Mouse (Mus musculus): ENCODE measurements around the gene Cnp. TPM values are rescaled to one million over a fixed set of nuclear protein-coding genes. Genes with fewer than 3 reads are reported as not detected.

Cnp gene
- polyA plus RNA-seq, 2 experiments = 15.9 to 21.3 TPM

- 92% methylated on average over 7 of the region's 7 CpGs for WGBS
- no peaks in the 10 kb centered on the region for H3K4me1 ChIP-seq (ENCODE audit: control insufficient read depth, insufficient read depth, low read length)
- no peak overlapping the region for H3K4me2 ChIP-seq (replicated peaks; ENCODE audit: low read depth, low read length, severe bottlenecking)
- peaks cover 98% of the 10 kb centered on the region for H3K36me3 ChIP-seq (ENCODE audit: control insufficient read depth, insufficient read depth, low read length)
- no peak overlapping the region for H3K27ac ChIP-seq (replicated peaks; ENCODE audit: low read depth, low read length)
- H3K9ac ChIP-seq (ENCODE audit: low read depth, low read length, severe bottlenecking) = no peak overlapping the region
- no peak for ATAC-seq (ENCODE audit: low FRiP score, low read depth)
- H3K4me3 ChIP-seq (replicated peaks; ENCODE audit: low read length) = no peak overlapping the region
- no peak for TF ChIP-seq POLR2A (IDR thresholded peaks at IDR 0.05; ENCODE audit: borderline replicate concordance, extremely low read depth, insufficient read depth, insufficient read length)
- H3K9me3 ChIP-seq (ENCODE audit: control insufficient read depth, low read length) = no peaks in the 10 kb centered on the region
- no peaks in the 10 kb centered on the region for H3K27me3 ChIP-seq (ENCODE audit: control insufficient read depth, insufficient read depth, low read length)
- DNase-seq (ENCODE audit: low spot score) = no peak
Observed at GRCm38 (mm10) chr11:100594608-100595007, 19.9 kb downstream of the Cnp start.

DNA sequence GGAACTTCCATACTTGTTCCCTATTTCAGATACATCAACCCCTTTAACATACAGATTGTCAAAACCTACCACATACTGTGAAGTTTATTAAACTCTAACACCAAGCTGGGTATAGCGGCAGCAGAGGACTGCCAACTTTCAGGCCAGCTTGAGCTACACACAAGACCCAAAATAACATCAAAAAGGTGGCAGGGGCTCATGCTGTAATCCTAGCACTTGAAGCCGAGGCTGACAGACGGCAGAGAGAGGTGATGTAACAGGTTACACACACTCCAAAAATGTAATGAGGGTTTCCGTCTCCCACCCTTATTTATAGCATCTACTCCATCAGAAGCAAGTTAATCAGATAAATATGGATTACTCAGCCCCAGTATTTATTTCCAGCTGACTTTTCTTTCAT is 20.8 kb downstream of the Cnp start:
- 64% methylated on average over 4 of the region's 4 CpGs for WGBS
- DNase-seq (ENCODE audit: low spot score) (no peak), ATAC-seq (ENCODE audit: low FRiP score, low read depth) (no peak)
- no peaks in the 10 kb centered on the region for H3K4me1 ChIP-seq (ENCODE audit: control insufficient read depth, insufficient read depth, low read length)
- H3K27ac ChIP-seq (replicated peaks; ENCODE audit: low read depth, low read length) = no peak overlapping the region
- H3K4me2 ChIP-seq (replicated peaks; ENCODE audit: low read depth, low read length, severe bottlenecking) = no peak overlapping the region
- no peaks in the 10 kb centered on the region for H3K27me3 ChIP-seq (ENCODE audit: control insufficient read depth, insufficient read depth, low read length)
- no peak overlapping the region for H3K4me3 ChIP-seq (replicated peaks; ENCODE audit: low read length)
- TF ChIP-seq POLR2A (IDR thresholded peaks at IDR 0.05; ENCODE audit: borderline replicate concordance, extremely low read depth, insufficient read depth, insufficient read length) = no peak
- no peaks in the 10 kb centered on the region for H3K9me3 ChIP-seq (ENCODE audit: control insufficient read depth, low read length)
- H3K36me3 ChIP-seq (ENCODE audit: control insufficient read depth, insufficient read depth, low read length) = peaks cover 99% of the 10 kb centered on the region
- H3K9ac ChIP-seq (ENCODE audit: low read depth, low read length, severe bottlenecking) = no peak overlapping the region

- no peaks in the 10 kb centered on the region for H3K27me3 ChIP-seq (ENCODE audit: control insufficient read depth, insufficient read depth, low read length)
- no peaks in the 10 kb centered on the region for H3K4me1 ChIP-seq (ENCODE audit: control insufficient read depth, insufficient read depth, low read length)
- H3K27ac ChIP-seq (replicated peaks; ENCODE audit: low read depth, low read length) = no peak overlapping the region
- H3K4me3 ChIP-seq (replicated peaks; ENCODE audit: low read length) = no peak overlapping the region
- no peaks in the 10 kb centered on the region for H3K9me3 ChIP-seq (ENCODE audit: control insufficient read depth, low read length)
- no peak overlapping the region for H3K9ac ChIP-seq (ENCODE audit: low read depth, low read length, severe bottlenecking)
- H3K36me3 ChIP-seq (ENCODE audit: control insufficient read depth, insufficient read depth, low read length) = peaks cover 82% of the 10 kb centered on the region
- 81% methylated on average over 4 of the region's 4 CpGs for WGBS
- no peak for DNase-seq (ENCODE audit: low spot score)
- no peak for ATAC-seq (ENCODE audit: low FRiP score, low read depth)
- H3K4me2 ChIP-seq (replicated peaks; ENCODE audit: low read depth, low read length, severe bottlenecking) = no peak overlapping the region
- no peak for TF ChIP-seq POLR2A (IDR thresholded peaks at IDR 0.05; ENCODE audit: borderline replicate concordance, extremely low read depth, insufficient read depth, insufficient read length)
Observed at GRCm38 (mm10) chr11:100598074-100598473, 23.4 kb downstream of the Cnp start.

GRCm38 (mm10) chr11:100601372-100601771 is 26.7 kb downstream of the Cnp start:
- no peak for TF ChIP-seq POLR2A (IDR thresholded peaks at IDR 0.05; ENCODE audit: borderline replicate concordance, extremely low read depth, insufficient read depth, insufficient read length)
- 90% methylated on average over 3 of the region's 3 CpGs for WGBS
- Histone ChIP-seq H3K27ac (replicated peaks; ENCODE audit: low read depth, low read length) (no peak overlapping the region), H3K4me1 (ENCODE audit: control insufficient read depth, insufficient read depth, low read length) (no peaks in the 10 kb centered on the region), H3K4me2 (replicated peaks; ENCODE audit: low read depth, low read length, severe bottlenecking) (no peak overlapping the region), H3K36me3 (ENCODE audit: control insufficient read depth, insufficient read depth, low read length) (peaks cover 54% of the 10 kb centered on the region), H3K9me3 (ENCODE audit: control insufficient read depth, low read length) (no peaks in the 10 kb centered on the region), H3K4me3 (replicated peaks; ENCODE audit: low read length) (no peak overlapping the region), H3K27me3 (ENCODE audit: control insufficient read depth, insufficient read depth, low read length) (no peaks in the 10 kb centered on the region), H3K9ac (ENCODE audit: low read depth, low read length, severe bottlenecking) (no peak overlapping the region)
- DNase-seq (ENCODE audit: low spot score) (no peak), ATAC-seq (ENCODE audit: low FRiP score, low read depth) (no peak)

GRCm38 (mm10) chr11:100603155-100603554 is 28.5 kb downstream of the Cnp start:
- WGBS = 95% methylated on average over 9 of the region's 9 CpGs
- Histone ChIP-seq H3K27me3 (ENCODE audit: control insufficient read depth, insufficient read depth, low read length) (no peaks in the 10 kb centered on the region), H3K4me3 (replicated peaks; ENCODE audit: low read length) (no peak overlapping the region), H3K4me2 (replicated peaks; ENCODE audit: low read depth, low read length, severe bottlenecking) (no peak overlapping the region), H3K36me3 (ENCODE audit: control insufficient read depth, insufficient read depth, low read length) (peaks cover 44% of the 10 kb centered on the region), H3K9ac (ENCODE audit: low read depth, low read length, severe bottlenecking) (no peak overlapping the region), H3K4me1 (ENCODE audit: control insufficient read depth, insufficient read depth, low read length) (no peaks in the 10 kb centered on the region), H3K9me3 (ENCODE audit: control insufficient read depth, low read length) (no peaks in the 10 kb centered on the region), H3K27ac (replicated peaks; ENCODE audit: low read depth, low read length) (no peak overlapping the region)
- TF ChIP-seq POLR2A (IDR thresholded peaks at IDR 0.05; ENCODE audit: borderline replicate concordance, extremely low read depth, insufficient read depth, insufficient read length) = no peak
- no peak for ATAC-seq (ENCODE audit: low FRiP score, low read depth)
- DNase-seq (ENCODE audit: low spot score) = no peak

GRCm38 (mm10) chr11:100603813-100604212 is 29.1 kb downstream of the Cnp start:
- H3K4me3 ChIP-seq (replicated peaks; ENCODE audit: low read length) = no peak overlapping the region
- H3K4me2 ChIP-seq (replicated peaks; ENCODE audit: low read depth, low read length, severe bottlenecking) = no peak overlapping the region
- no peaks in the 10 kb centered on the region for H3K9me3 ChIP-seq (ENCODE audit: control insufficient read depth, low read length)
- no peak for TF ChIP-seq POLR2A (IDR thresholded peaks at IDR 0.05; ENCODE audit: borderline replicate concordance, extremely low read depth, insufficient read depth, insufficient read length)
- H3K27ac ChIP-seq (replicated peaks; ENCODE audit: low read depth, low read length) = no peak overlapping the region
- H3K4me1 ChIP-seq (ENCODE audit: control insufficient read depth, insufficient read depth, low read length) = no peaks in the 10 kb centered on the region
- 75% methylated on average over 8 of the region's 8 CpGs for WGBS
- ATAC-seq (ENCODE audit: low FRiP score, low read depth) = no peak
- no peak overlapping the region for H3K9ac ChIP-seq (ENCODE audit: low read depth, low read length, severe bottlenecking)
- no peaks in the 10 kb centered on the region for H3K27me3 ChIP-seq (ENCODE audit: control insufficient read depth, insufficient read depth, low read length)
- H3K36me3 ChIP-seq (ENCODE audit: control insufficient read depth, insufficient read depth, low read length) = peaks cover 41% of the 10 kb centered on the region
- DNase-seq (ENCODE audit: low spot score) = no peak
